Mouse (Mus musculus) kidney, embryonic 16.5 days (tissue): ENCODE measurements around the gene Tcf21. TPM values are rescaled to one million over a fixed set of nuclear protein-coding genes. Genes with fewer than 3 reads are reported as not detected.

Source experiments
- ATAC-seq: fragments of 200-750 bp; cut with Nextera tagmentation; 2 replicates; pipeline ENCODE4 v1.8.0; 2017; ENCODE audit warnings: moderate TSS enrichment; ENCODE audit not compliant: low FRiP score, low TSS enrichment
- H3K27ac ChIP-seq: fragments of 300-500 bp; sonication (generic); 2 replicates; pipeline ENCODE4 v1.5.1; 2014; ENCODE audit warnings: low read length
- H3K27me3 ChIP-seq: fragments of 300-500 bp; sonication (generic); 2 replicates; pipeline ENCODE4 v1.6.1; 2014; ENCODE audit warnings: low read length, control low read depth, mixed read lengths; ENCODE audit not compliant: insufficient read depth
- H3K36me3 ChIP-seq: fragments of 300-500 bp; sonication (generic); 2 replicates; pipeline ENCODE4 v1.6.1; 2014; ENCODE audit warnings: low read length, control low read depth, mixed read lengths; ENCODE audit not compliant: insufficient read depth
- H3K4me1 ChIP-seq: fragments of 300-500 bp; sonication (generic); 2 replicates; pipeline ENCODE4 v1.6.1; 2014; ENCODE audit warnings: low read length, control low read depth, mixed read lengths; ENCODE audit not compliant: insufficient read depth
- H3K4me2 ChIP-seq: fragments of 300-500 bp; sonication (generic); replicated peaks from 2 replicates; pipeline ENCODE4 v1.6.1; 2014; ENCODE audit warnings: low read depth, low read length
- H3K4me3 ChIP-seq: fragments of 300-500 bp; sonication (generic); 2 replicates; pipeline ENCODE4 v1.5.1; 2014; ENCODE audit warnings: mild to moderate bottlenecking, low read length
- H3K9ac ChIP-seq: fragments of 300-500 bp; sonication (generic); replicated peaks from 2 replicates; pipeline ENCODE4 v1.6.1; 2014; ENCODE audit warnings: low read length
- H3K9me3 ChIP-seq: fragments of 300-500 bp; sonication (generic); 2 replicates; pipeline ENCODE4 v1.6.1; 2016; ENCODE audit warnings: low read length, control low read depth
- WGBS: fragments of 180-500 bp; shearing (Covaris S2); extraction: QIAGEN DNeasy Blood & Tissue Kit; methylation state at CpG from one replicate; pipeline ENCODE4 v1.1.7; 2014; 5-methylcytosine and 5-hydroxymethylcytosine counted together
- polyA plus RNA-seq: library from polyadenylated mRNA; unstranded; fragments of >200 nt; fragmentation: Nextera tagmentation; extraction: Ambion mirVana; gene quantifications from 2 replicates; pipeline ENCODE4 v1.2.1, GENCODE M21; 2015

The Tcf21 gene
- polyA plus RNA-seq, 1 experiment from 2014 or later = 367 TPM

GRCm38 (mm10) chr10:22842113-22842512 lies 22.1 kb upstream of the Tcf21 start:
- Histone ChIP-seq H3K36me3 (no peaks in the 10 kb centered on the region), H3K27ac (no peak overlapping the region), H3K4me2 (no peak overlapping the region), H3K4me3 (no peak overlapping the region), H3K9ac (no peak overlapping the region), H3K27me3 (peaks cover 23% of the 10 kb centered on the region), H3K4me1 (peaks cover 39% of the 10 kb centered on the region), H3K9me3 (no peaks in the 10 kb centered on the region)
- ATAC-seq = no peak
- 12% methylated on average over 4 of the region's 4 CpGs for WGBS

GRCm38 (mm10) chr10:22826244-22826643 lies 6.3 kb upstream of the Tcf21 start:
- WGBS = 86% methylated on average over 2 of the region's 2 CpGs
- Histone ChIP-seq H3K9me3 (no peaks in the 10 kb centered on the region), H3K4me3 (no peak overlapping the region), H3K4me2 (no peak overlapping the region), H3K4me1 (0 out of 2 replicates have a peak, but pooled peaks cover 4% of the 10 kb centered on the region), H3K9ac (no peak overlapping the region), H3K36me3 (no peaks in the 10 kb centered on the region), H3K27ac (no peak overlapping the region), H3K27me3 (no peaks in the 10 kb centered on the region; the same call in 1 of the 2 replicates)
- ATAC-seq = no peak

GRCm38 (mm10) chr10:22822896-22823295 lies 2.9 kb upstream of the Tcf21 start:
- H3K4me2 ChIP-seq = peak overlapping the region; percentile 53
- ATAC-seq = no peak
- H3K9me3 ChIP-seq = no peaks in the 10 kb centered on the region
- no peak overlapping the region for H3K9ac ChIP-seq
- H3K4me3 ChIP-seq = peak overlapping the region; percentile 1; the same call in 1 of the 2 replicates
- peaks cover 13% of the 10 kb centered on the region; the same call in 1 of the 2 replicates for H3K4me1 ChIP-seq
- no peaks in the 10 kb centered on the region for H3K36me3 ChIP-seq
- H3K27ac ChIP-seq = peak overlapping the region; percentile 96
- no peaks in the 10 kb centered on the region; the same call in 1 of the 2 replicates for H3K27me3 ChIP-seq
- WGBS = 10% methylated on average over 6 of the region's 6 CpGs

- Histone ChIP-seq H3K9ac (no peak overlapping the region), H3K27ac (peak overlapping the region; percentile 96), H3K4me2 (peak overlapping the region; percentile 53), H3K27me3 (no peaks in the 10 kb centered on the region; the same call in 1 of the 2 replicates), H3K4me3 (peak overlapping the region; percentile 1; the same call in 1 of the 2 replicates), H3K9me3 (no peaks in the 10 kb centered on the region), H3K36me3 (no peaks in the 10 kb centered on the region), H3K4me1 (peaks cover 13% of the 10 kb centered on the region; the same call in 1 of the 2 replicates)
- WGBS = 10% methylated on average over 5 of the region's 5 CpGs
- ATAC-seq = no peak
These were observed 2.5 kb upstream of the Tcf21 start for GRCm38 (mm10) chr10:22822486-22822885.

- peak overlapping the region; percentile 9; the same call in 1 of the 2 replicates for H3K4me3 ChIP-seq
- H3K27me3 ChIP-seq = no peaks in the 10 kb centered on the region; the same call in 1 of the 2 replicates
- H3K4me2 ChIP-seq = peak overlapping the region; percentile 53
- 6% methylated on average over 5 of the region's 5 CpGs for WGBS
- no peaks in the 10 kb centered on the region for H3K9me3 ChIP-seq
- peaks cover 13% of the 10 kb centered on the region; the same call in 1 of the 2 replicates for H3K4me1 ChIP-seq
- H3K27ac ChIP-seq = peak overlapping the region; percentile 96
- ATAC-seq = peak; percentile 55
- 0 out of 2 replicates have a peak, but pooled peaks cover under 1% of the 10 kb centered on the region for H3K36me3 ChIP-seq
- 0 out of 2 replicates have a peak overlapping the region, but pooled peaks have one; percentile 14 for H3K9ac ChIP-seq
These were observed 1.7 kb upstream of the Tcf21 start for GRCm38 (mm10) chr10:22821709-22822108.

GRCm38 (mm10) chr10:22821267-22821666 lies 1.3 kb upstream of the Tcf21 start:
- ATAC-seq = peak; percentile 35; the same call in 1 of the 2 replicates
- H3K4me3 ChIP-seq = peak overlapping the region; percentile 73
- no peaks in the 10 kb centered on the region; the same call in 1 of the 2 replicates for H3K27me3 ChIP-seq
- 35% methylated on average over 1 of the region's 1 CpGs for WGBS
- H3K4me1 ChIP-seq = peaks cover 16% of the 10 kb centered on the region; the same call in 1 of the 2 replicates
- 0 out of 2 replicates have a peak, but pooled peaks cover 4% of the 10 kb centered on the region for H3K36me3 ChIP-seq
- peak overlapping the region; percentile 96 for H3K27ac ChIP-seq
- peak overlapping the region; percentile 18 for H3K9ac ChIP-seq
- no peaks in the 10 kb centered on the region for H3K9me3 ChIP-seq
- H3K4me2 ChIP-seq = peak overlapping the region; percentile 53

GRCm38 (mm10) chr10:22820841-22821240 lies 867 bp upstream of the Tcf21 start:
- Histone ChIP-seq H3K27me3 (no peaks in the 10 kb centered on the region; the same call in 1 of the 2 replicates), H3K4me2 (peak overlapping the region; percentile 53), H3K4me3 (peak overlapping the region; percentile 73), H3K27ac (peak overlapping the region; percentile 96), H3K9ac (peak overlapping the region; percentile 18), H3K9me3 (no peaks in the 10 kb centered on the region), H3K4me1 (peaks cover 20% of the 10 kb centered on the region), H3K36me3 (0 out of 2 replicates have a peak, but pooled peaks cover 4% of the 10 kb centered on the region)
- 52% methylated on average over 2 of the region's 2 CpGs for WGBS
- no peak for ATAC-seq

- Histone ChIP-seq H3K27me3 (peaks cover 3% of the 10 kb centered on the region; the same call in 1 of the 2 replicates), H3K4me3 (peak overlapping the region; percentile 73), H3K4me2 (peak overlapping the region; percentile 53), H3K36me3 (0 out of 2 replicates have a peak, but pooled peaks cover 4% of the 10 kb centered on the region), H3K9ac (peak overlapping the region; percentile 96), H3K9me3 (no peaks in the 10 kb centered on the region), H3K4me1 (peaks cover 31% of the 10 kb centered on the region), H3K27ac (peak overlapping the region; percentile 96)
- WGBS = 2% methylated on average over 42 of the region's 42 CpGs
- ATAC-seq = peak; percentile 3; the same call in 1 of the 2 replicates
These were observed 619 bp downstream of the Tcf21 start for GRCm38 (mm10) chr10:22819239-22819870.

- Histone ChIP-seq H3K4me3 (peak overlapping the region; percentile 73), H3K9me3 (no peaks in the 10 kb centered on the region), H3K9ac (peak overlapping the region; percentile 96), H3K4me2 (peak overlapping the region; percentile 53), H3K4me1 (peaks cover 33% of the 10 kb centered on the region), H3K36me3 (0 out of 2 replicates have a peak, but pooled peaks cover 4% of the 10 kb centered on the region), H3K27me3 (peaks cover 3% of the 10 kb centered on the region; the same call in 1 of the 2 replicates), H3K27ac (peak overlapping the region; percentile 96)
- 2% methylated on average over 12 of the region's 12 CpGs for WGBS
- no peak for ATAC-seq
These were observed 1.3 kb downstream of the Tcf21 start for GRCm38 (mm10) chr10:22818600-22819238.
